Mouse (Mus musculus) Patski (cell line): ENCODE data around the gene Eif5a. TPM values are rescaled to one million over a fixed set of nuclear protein-coding genes. Genes with fewer than 3 reads are reported as not detected.

Source experiments
- ATAC-seq: fragments of 100-300 bp; one replicate; pipeline ENCODE4 v1.8.0; 2021
- CTCF ChIA-PET: fragments of 350-600 bp; sonication (Branson Sonifier 250); formaldehyde crosslinking; loops from one replicate; lab custom pipeline; 2022; ENCODE audit warnings: inconsistent platforms; lab: Charles Lee
- POLR2A ChIA-PET: fragments of 350-600 bp; sonication (Branson Sonifier 250); formaldehyde crosslinking; loops from one replicate; lab custom pipeline; 2022; ENCODE audit warnings: antibody characterized with exemption, inconsistent platforms; lab: Charles Lee
- DNase-seq: peaks from one replicate; pipeline ENCODE4 v3.0.0-alpha.2; 2011; ENCODE audit warnings: low read depth, low spot score
- H3K27me3 ChIP-seq: fragments of 371-371 bp; one replicate; pipeline ENCODE4 v1.5.1; 2021
- CTCF ChIP-seq: fragments of 100-300 bp; IDR thresholded peaks from one replicate; pipeline ENCODE4 v1.5.1; 2021
- in situ Hi-C: fragments of 300-500 bp; cut with MboI; formaldehyde crosslinking; loops from 3 replicates; pipeline ENCODE4 v1.11.1; 2018; ENCODE audit warnings: low pct_unique_long_range_greater_than_20kb, mixed read lengths
- polyA plus RNA-seq: library from polyadenylated mRNA; unstranded; gene quantifications from one replicate; pipeline ENCODE4 v1.2.3, GENCODE M21; 2021

Gene Eif5a
- polyA plus RNA-seq, 1 experiment from 2014 or later = 768 TPM

GRCm38 (mm10) chr11:69880506-69880852, 41.3 kb downstream of the Eif5a start:
- TF ChIP-seq CTCF = no peak
- CTCF ChIA-PET = interaction anchor here (1.0 to 1.6 kb wide), 5 partner anchors 19 to 73 kb away, joined by 3 to 5 read pairs (median 3); partner anchors contain the start of gene Ybx2
- ATAC-seq = peak; percentile 20

GRCm38 (mm10) chr11:69879711-69880110, 42.0 kb downstream of the Eif5a start:
- TF ChIP-seq CTCF = no peak
- no peak for ATAC-seq
- no peak for DNase-seq
- POLR2A ChIA-PET = interaction anchor here (1.8 to 2.9 kb wide), 2 partner anchors 21 to 120 kb away, joined by 5 to 16 read pairs; partner anchors contain the start of genes 2810408A11Rik, Neurl4 and Polr2a
- in situ Hi-C loops = loop anchor here (5.0 kb wide), 3 partner anchors 72 to 197 kb away; partner anchors contain the start of genes Polr2a, Senp3 and Tmem102
- CTCF ChIA-PET = interaction anchor here (1.0 to 1.6 kb wide), 5 partner anchors 38 to 73 kb away, joined by 3 to 6 read pairs (median 5); no protein-coding TSS in a partner anchor
- no peaks in the 10 kb centered on the region for H3K27me3 ChIP-seq

More at GRCm38 (mm10) chr11:69880506-69880852, 41.3 kb downstream of the Eif5a start:
- POLR2A ChIA-PET = interaction anchor here (0.7 to 2.9 kb wide), 2 partner anchors 20 to 41 kb away, joined by 3 to 16 read pairs; partner anchors contain the start of genes 2810408A11Rik, Eif5a and Neurl4
- DNase-seq = peak; percentile 64
- H3K27me3 ChIP-seq = no peaks in the 10 kb centered on the region
- in situ Hi-C loops = no loop called here

GRCm38 (mm10) chr11:69878952-69879351, 42.8 kb downstream of the Eif5a start:
- ChIA-PET CTCF (interaction anchor here (1.0 to 2.1 kb wide), 6 partner anchors 37 to 122 kb away, joined by 3 to 12 read pairs (median 5); partner anchors contain the start of gene Fgf11), POLR2A (interaction anchor here (1.8 kb wide), 1 partner anchor 120 kb away, joined by 5 read pairs; the partner anchor contains the start of gene Polr2a)
- no peak for TF ChIP-seq CTCF
- in situ Hi-C loops = loop anchor here (5.0 kb wide), 3 partner anchors 72 to 197 kb away; partner anchors contain the start of genes Polr2a, Senp3 and Tmem102
- DNase-seq (no peak), ATAC-seq (no peak)
- H3K27me3 ChIP-seq = no peaks in the 10 kb centered on the region

- POLR2A ChIA-PET = interaction anchor here (1.8 kb wide), 1 partner anchor 119 kb away, joined by 5 read pairs; the partner anchor contains the start of gene Polr2a
- ATAC-seq = no peak
- in situ Hi-C loops = loop anchor here (5.0 kb wide), 3 partner anchors 71 to 196 kb away; partner anchors contain the start of genes Polr2a, Senp3 and Tmem102
- CTCF ChIA-PET = interaction anchor here (0.8 to 2.1 kb wide), 6 partner anchors 44 to 128 kb away, joined by 3 to 12 read pairs (median 5); partner anchors contain the start of gene Fgf11
- no peak for TF ChIP-seq CTCF
- H3K27me3 ChIP-seq = no peaks in the 10 kb centered on the region
- no peak for DNase-seq
These were observed 43.4 kb downstream of the Eif5a start for GRCm38 (mm10) chr11:69878399-69878798.

GRCm38 (mm10) chr11:69877878-69878277, 43.9 kb downstream of the Eif5a start, which contains the start of gene Tmem95:
TSS of gene Tmem95 (minus strand) at chr11:69878018.
- ATAC-seq = no peak

GRCm38 (mm10) chr11:69876867-69877266, 44.9 kb downstream of the Eif5a start:
- no peak for ATAC-seq
- POLR2A ChIA-PET = no interaction called here
- in situ Hi-C loops = loop anchor here (5.0 kb wide), 3 partner anchors 70 to 195 kb away; partner anchors contain the start of genes Polr2a, Senp3 and Tmem102

More at GRCm38 (mm10) chr11:69877878-69878277, 43.9 kb downstream of the Eif5a start, which contains the start of gene Tmem95:
- CTCF ChIA-PET = interaction anchor here (0.8 to 2.1 kb wide), 6 partner anchors 42 to 144 kb away, joined by 3 to 12 read pairs (median 3); partner anchors contain the start of gene Fgf11
- DNase-seq = no peak
- H3K27me3 ChIP-seq = no peaks in the 10 kb centered on the region
- POLR2A ChIA-PET = interaction anchor here (1.8 kb wide), 1 partner anchor 119 kb away, joined by 5 read pairs; the partner anchor contains the start of gene Polr2a
- in situ Hi-C loops = loop anchor here (5.0 kb wide), 3 partner anchors 71 to 196 kb away; partner anchors contain the start of genes Polr2a, Senp3 and Tmem102
- TF ChIP-seq CTCF = no peak

GRCm38 (mm10) chr11:69876186-69876585, 45.6 kb downstream of the Eif5a start:
- CTCF ChIA-PET = interaction anchor here (1.4 to 1.5 kb wide), 3 partner anchors 8 to 145 kb away, joined by 3 to 5 read pairs (median 3); no protein-coding TSS in a partner anchor
- no peaks in the 10 kb centered on the region for H3K27me3 ChIP-seq
- ATAC-seq = no peak
- no peak for DNase-seq
- in situ Hi-C loops = loop anchor here (5.0 kb wide), 3 partner anchors 69 to 194 kb away; partner anchors contain the start of genes Polr2a, Senp3 and Tmem102
- POLR2A ChIA-PET = no interaction called here
- TF ChIP-seq CTCF = no peak

More at GRCm38 (mm10) chr11:69876867-69877266, 44.9 kb downstream of the Eif5a start:
- no peaks in the 10 kb centered on the region for H3K27me3 ChIP-seq
- CTCF ChIA-PET = interaction anchor here (0.7 to 2.1 kb wide), 8 partner anchors 9 to 146 kb away, joined by 3 to 12 read pairs (median 3); no protein-coding TSS in a partner anchor
- DNase-seq = no peak
- no peak for TF ChIP-seq CTCF

- POLR2A ChIA-PET = no interaction called here
- TF ChIP-seq CTCF = no peak
- in situ Hi-C loops = no loop called here
- CTCF ChIA-PET = interaction anchor here (0.9 to 1.2 kb wide), 2 partner anchors 22 to 113 kb away, joined by 3 to 4 read pairs; no protein-coding TSS in a partner anchor
- ATAC-seq = no peak
- H3K27me3 ChIP-seq = peaks cover 10% of the 10 kb centered on the region
- DNase-seq = no peak
These were observed 49.3 kb downstream of the Eif5a start for GRCm38 (mm10) chr11:69872451-69872850.

- ATAC-seq (no peak), DNase-seq (no peak)
- CTCF ChIA-PET = interaction anchor here (0.9 to 1.2 kb wide), 2 partner anchors 21 to 113 kb away, joined by 3 to 4 read pairs; no protein-coding TSS in a partner anchor
- TF ChIP-seq CTCF = no peak
- in situ Hi-C loops = no loop called here
- POLR2A ChIA-PET = no interaction called here
- peaks cover 10% of the 10 kb centered on the region for H3K27me3 ChIP-seq
These were observed 49.9 kb downstream of the Eif5a start for GRCm38 (mm10) chr11:69871822-69872221.
